Mouse (Mus musculus): ENCODE data around the gene Jrkl. TPM values are rescaled to one million over a fixed set of nuclear protein-coding genes. Genes with fewer than 3 reads are reported as not detected.
A peak's percentile ranks its signal among the peaks of the same experiment; 100 is the strongest.

The Jrkl gene
- polyA plus RNA-seq, 1 experiment from 2014 or later: 9.0 TPM

DNA sequence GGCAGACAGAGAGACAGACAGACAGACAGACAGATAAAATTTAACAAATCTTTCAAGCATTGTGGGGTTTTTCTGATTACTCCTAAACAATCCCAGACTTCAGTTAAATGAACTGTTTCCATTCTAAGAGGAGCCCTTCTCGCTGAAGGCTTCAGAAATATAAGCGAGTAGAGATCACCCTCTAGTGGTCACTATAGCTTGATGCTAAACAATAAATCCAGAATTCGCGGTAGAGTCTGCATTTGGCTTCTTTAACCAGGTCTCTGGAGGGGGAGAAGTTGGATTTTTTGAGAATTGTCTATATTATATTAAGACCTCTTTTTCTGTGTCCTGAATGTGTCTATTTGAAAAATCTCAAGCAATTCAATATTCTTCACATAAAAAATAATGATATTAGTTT is 50.4 kb downstream of the Jrkl start:
- no peak for DNase-seq (ENCODE audit: low spot score)
- ATAC-seq (replicated peaks; ENCODE audit: low FRiP score): peak; percentile 79

DNA sequence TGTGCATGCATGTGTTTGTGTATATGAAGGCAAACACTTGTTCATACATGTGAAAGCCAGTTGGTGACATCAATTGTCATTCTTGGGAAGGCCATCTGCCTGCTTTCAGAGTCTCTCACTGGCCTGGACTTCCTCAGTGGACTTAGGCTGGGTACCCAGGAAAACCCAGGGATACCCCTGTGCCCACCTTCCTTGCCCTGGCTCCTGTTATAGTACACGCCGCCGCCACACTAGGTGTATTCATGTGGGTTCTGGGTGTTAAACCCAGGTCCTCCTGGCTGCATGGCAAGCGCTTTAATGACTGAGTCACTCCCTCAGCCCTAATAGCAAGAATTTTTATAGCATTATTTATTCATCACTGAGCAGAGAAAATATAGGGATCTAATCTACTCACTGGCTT is 51.0 kb downstream of the Jrkl start:
- Histone ChIP-seq H3K36me3 (ENCODE audit: control insufficient read depth, insufficient read depth, low read length) (no peaks in the 10 kb centered on the region), H3K9me3 (ENCODE audit: control insufficient read depth, low read length) (no peaks in the 10 kb centered on the region), H3K4me1 (replicated peaks; ENCODE audit: control insufficient read depth, insufficient read depth, low read length) (no peaks in the 10 kb centered on the region), H3K9ac (ENCODE audit: low read length) (no peak overlapping the region), H3K27me3 (ENCODE audit: control insufficient read depth, insufficient read depth, low read length) (no peaks in the 10 kb centered on the region), H3K4me2 (ENCODE audit: low read depth, low read length, severe bottlenecking) (no peak overlapping the region), H3K4me3 (ENCODE audit: low read depth, low read length) (no peak overlapping the region), H3K27ac (ENCODE audit: low read depth, low read length) (no peak overlapping the region)
- 90% methylated on average over 4 of the region's 4 CpGs for WGBS
- no peak for ATAC-seq (replicated peaks; ENCODE audit: low FRiP score)
- DNase-seq (ENCODE audit: low spot score): no peak

More for the DNA sequence above, 50.4 kb downstream of the Jrkl start:
- Histone ChIP-seq H3K36me3 (ENCODE audit: control insufficient read depth, insufficient read depth, low read length) (no peaks in the 10 kb centered on the region), H3K9me3 (ENCODE audit: control insufficient read depth, low read length) (no peaks in the 10 kb centered on the region), H3K27me3 (ENCODE audit: control insufficient read depth, insufficient read depth, low read length) (no peaks in the 10 kb centered on the region), H3K4me3 (ENCODE audit: low read depth, low read length) (no peak overlapping the region), H3K27ac (ENCODE audit: low read depth, low read length) (no peak overlapping the region), H3K9ac (ENCODE audit: low read length) (no peak overlapping the region), H3K4me2 (ENCODE audit: low read depth, low read length, severe bottlenecking) (no peak overlapping the region), H3K4me1 (replicated peaks; ENCODE audit: control insufficient read depth, insufficient read depth, low read length) (no peaks in the 10 kb centered on the region)
- WGBS: 3% methylated on average over 4 of the region's 4 CpGs

Other genes starting within 250 kb of the Jrkl start
- gene Ccdc82, start 1.1 kb upstream of the Jrkl start, polyA plus RNA-seq (2014; fragmentation: Nextera tagmentation; extraction: Ambion mirVana): 10.9 and 12.3 TPM in 2 replicates
- 9.8 and 9.9 TPM in 2 replicates for gene Maml2, start 52.1 kb upstream of the Jrkl start, polyA plus RNA-seq (2014; fragmentation: Nextera tagmentation; extraction: Ambion mirVana)
- gene Gm17571, start 200.9 kb upstream of the Jrkl start, polyA plus RNA-seq (2014; fragmentation: Nextera tagmentation; extraction: Ambion mirVana): not detected in 2 replicates